Mouse (Mus musculus) heart, postnatal 10 days (tissue): Measurements from ENCODE around the gene Strbp. TPM values are rescaled to one million over a fixed set of nuclear protein-coding genes. Genes with fewer than 3 reads are reported as not detected.
"Not testable (repeated sequence)": the region's sequence is repeated elsewhere in the genome, so short reads cannot be mapped to it uniquely, and the experiment has no call there.

ENCODE experiments used
- DNase-seq, 2 experiments: peaks; one replicate each; pipeline ENCODE4 v3.0.0; 2021
- intact Hi-C: fragments of 180-260 bp; cut with DNase I; formaldehyde crosslinking; loops from one replicate; pipeline ENCODE4 v1.15.1; 2025
- total RNA-seq, 2 experiments: library from RNA; stranded (reverse); gene quantifications; 2 replicates each; pipeline ENCODE4 v1.2.3; 2021

The Strbp gene
- total RNA-seq, 2 experiments from 2014 or later, result 22.7 to 23.7 TPM

GRCm38 (mm10) chr2:37530766-37531165 is 172.9 kb downstream of the Strbp start:
- intact Hi-C loops, result no loop called here
- DNase-seq, result no peak

GRCm38 (mm10) chr2:37529397-37529796 is 174.3 kb downstream of the Strbp start:
- DNase-seq, result no peak
- intact Hi-C loops, result no loop called here

GRCm38 (mm10) chr2:37527587-37527986 is 176.1 kb downstream of the Strbp start:
- intact Hi-C loops, result no loop called here
- peak; percentile 20 to 30 for DNase-seq

- intact Hi-C loops, result loop anchor here (5.0 kb wide), 1 partner anchor 253 kb away; no protein-coding TSS in a partner anchor
- DNase-seq, result no peak
Measured at GRCm38 (mm10) chr2:37519286-37519640, 184.4 kb downstream of the Strbp start.

- intact Hi-C loops, result loop anchor here (5.0 kb wide), 1 partner anchor 254 kb away; no protein-coding TSS in a partner anchor
- no peak for DNase-seq
Measured at GRCm38 (mm10) chr2:37518561-37519285, 184.9 kb downstream of the Strbp start.

- DNase-seq, result peak; percentile 14 to 31
- intact Hi-C loops, result loop anchor here (5.0 kb wide), 1 partner anchor 255 kb away; no protein-coding TSS in a partner anchor
Measured at GRCm38 (mm10) chr2:37516922-37517462, 186.7 kb downstream of the Strbp start.

GRCm38 (mm10) chr2:37516030-37516710 is 187.5 kb downstream of the Strbp start, which contains the start of gene Gpr21:
Gene Gpr21, plus strand, starts transcription at chr2:37516332.
- intact Hi-C loops, result loop anchor here (5.0 kb wide), 1 partner anchor 256 kb away; no protein-coding TSS in a partner anchor
- DNase-seq, result no peak

GRCm38 (mm10) chr2:37511134-37511901 is 192.3 kb downstream of the Strbp start:
- no peak for DNase-seq
- intact Hi-C loops, result no loop called here

GRCm38 (mm10) chr2:37505856-37506255 is 197.8 kb downstream of the Strbp start:
- DNase-seq, intact Hi-C loops: not testable (repeated sequence)

- intact Hi-C loops, result no loop called here
- DNase-seq, result no peak
Measured at GRCm38 (mm10) chr2:37497321-37497720, 206.3 kb downstream of the Strbp start.

- intact Hi-C loops, result loop anchor here (5.0 kb wide), 1 partner anchor 92 kb away; no protein-coding TSS in a partner anchor
- DNase-seq, result no peak
Measured at GRCm38 (mm10) chr2:37488956-37489355, 214.7 kb downstream of the Strbp start.

GRCm38 (mm10) chr2:37486408-37486807 is 217.3 kb downstream of the Strbp start:
- DNase-seq, result no peak
- intact Hi-C loops, result loop anchor here (5.0 kb wide), 1 partner anchor 89 kb away; no protein-coding TSS in a partner anchor

GRCm38 (mm10) chr2:37485370-37485769 is 218.3 kb downstream of the Strbp start:
- peak; percentile 43 to 74 for DNase-seq
- intact Hi-C loops, result loop anchor here (2.0 to 5.0 kb wide), 2 partner anchors 88 to 105 kb away; no protein-coding TSS in a partner anchor

- no peak for DNase-seq
- intact Hi-C loops, result loop anchor here (2.0 to 5.0 kb wide), 2 partner anchors 72 to 103 kb away; no protein-coding TSS in a partner anchor
Measured at GRCm38 (mm10) chr2:37484165-37484564, 219.5 kb downstream of the Strbp start.

GRCm38 (mm10) chr2:37480039-37480438 is 223.6 kb downstream of the Strbp start:
- intact Hi-C loops, result loop anchor here (5.0 kb wide), 1 partner anchor 68 kb away; no protein-coding TSS in a partner anchor
- DNase-seq, result no peak

GRCm38 (mm10) chr2:37479559-37479958 is 224.1 kb downstream of the Strbp start:
- no peak for DNase-seq
- intact Hi-C loops, result no loop called here

GRCm38 (mm10) chr2:37466266-37466665 is 237.4 kb downstream of the Strbp start:
- intact Hi-C loops, result no loop called here
- DNase-seq, result no peak

- intact Hi-C loops, result no loop called here
- DNase-seq, result no peak
Measured at GRCm38 (mm10) chr2:37460707-37461106, 243.0 kb downstream of the Strbp start.

- intact Hi-C loops, result no loop called here
- DNase-seq, result no peak
Measured at GRCm38 (mm10) chr2:37452376-37452760, 251.3 kb downstream of the Strbp start.

GRCm38 (mm10) chr2:37451667-37452375 is 251.8 kb downstream of the Strbp start:
- peak; percentile 95 to 96 for DNase-seq
- intact Hi-C loops, result no loop called here
